Mouse (Mus musculus) gastrocnemius, postnatal 36 days (tissue): ENCODE measurements around the gene Errfi1. TPM values are rescaled to one million over a fixed set of nuclear protein-coding genes. Genes with fewer than 3 reads are reported as not detected.
"Not testable (repeated sequence)": the region's sequence is repeated elsewhere in the genome, so short reads cannot be mapped to it uniquely, and the experiment has no call there.

ENCODE experiments used
- DNase-seq, 2 experiments: peaks; one replicate each; pipeline ENCODE4 v3.0.0; 2022
- intact Hi-C: fragments of 180-260 bp; cut with DNase I; formaldehyde crosslinking; loops from one replicate; pipeline ENCODE4 v1.15.1; 2025
- total RNA-seq, 2 experiments: library from RNA; stranded (reverse); gene quantifications; 2 replicates each; pipeline ENCODE4 v1.2.3; 2021

Errfi1 gene
- total RNA-seq, 2 experiments from 2014 or later: 18.2 to 29.9 TPM

DNA sequence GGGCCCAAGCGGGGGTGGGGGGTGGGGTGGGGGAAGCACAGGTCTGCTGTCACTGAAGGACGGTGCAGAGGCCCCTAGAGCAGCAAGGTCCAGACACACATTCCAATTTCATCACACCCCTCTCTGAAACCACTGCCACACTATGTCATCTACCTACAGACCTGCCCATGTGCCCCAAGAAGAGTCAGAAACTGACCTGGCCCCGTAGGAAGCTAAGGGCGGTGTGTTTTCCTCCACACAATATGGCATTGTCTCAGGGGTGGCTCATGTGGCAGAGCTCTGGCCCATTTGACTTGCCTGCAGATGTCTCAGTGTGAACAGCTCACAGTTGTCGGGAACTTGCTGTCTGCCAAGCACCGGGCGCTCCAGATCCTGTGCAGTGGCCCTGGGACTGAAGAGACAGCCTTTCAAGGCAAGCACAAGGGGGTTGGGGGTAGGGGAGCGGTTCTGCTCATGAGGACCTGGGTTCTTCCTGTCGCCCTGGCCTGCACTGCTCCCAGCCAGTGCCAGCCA is 18.5 kb downstream of the Errfi1 start:
- intact Hi-C loops: no loop called here
- DNase-seq: peak; percentile 56 to 61

DNA sequence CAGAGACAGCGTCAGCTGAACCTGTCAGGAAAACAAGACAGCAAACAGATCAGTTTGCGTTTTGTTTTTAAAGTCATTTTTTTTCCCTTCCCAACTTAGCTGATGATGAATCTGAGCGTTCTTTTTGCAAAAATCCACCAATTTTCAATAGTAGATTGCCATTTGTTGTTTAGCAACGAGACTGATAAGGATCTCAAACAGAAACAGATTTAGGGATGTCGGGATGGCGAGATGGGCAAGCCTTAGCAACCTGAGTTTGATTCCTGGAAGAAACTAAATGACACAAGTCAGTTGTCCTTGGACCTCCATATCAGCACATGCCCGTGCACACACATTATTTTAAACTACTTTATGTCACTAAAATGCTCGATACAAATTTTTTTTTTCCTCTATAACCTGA is 19.0 kb downstream of the Errfi1 start:
- intact Hi-C loops: no loop called here
- DNase-seq: no peak

DNA sequence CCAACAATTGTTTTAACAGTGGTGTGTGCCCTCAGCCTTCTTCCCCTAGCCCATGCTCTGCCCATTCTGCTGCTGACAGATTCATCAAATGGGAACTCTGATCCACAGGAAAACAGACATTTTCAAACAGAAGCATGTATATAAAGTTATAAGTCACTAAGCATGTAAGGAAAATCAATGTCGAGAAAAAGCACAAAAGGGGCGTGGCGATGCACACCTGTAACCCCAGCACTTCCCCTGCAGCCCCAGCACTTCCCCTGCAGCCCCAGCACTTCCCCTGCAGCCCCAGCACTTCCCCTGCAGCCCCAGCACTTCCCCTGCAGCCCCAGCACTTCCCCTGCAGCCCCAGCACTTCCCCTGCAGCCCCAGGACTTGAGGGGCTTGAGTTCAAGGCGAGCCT is 20.7 kb downstream of the Errfi1 start:
- DNase-seq, intact Hi-C loops: not testable (repeated sequence)

DNA sequence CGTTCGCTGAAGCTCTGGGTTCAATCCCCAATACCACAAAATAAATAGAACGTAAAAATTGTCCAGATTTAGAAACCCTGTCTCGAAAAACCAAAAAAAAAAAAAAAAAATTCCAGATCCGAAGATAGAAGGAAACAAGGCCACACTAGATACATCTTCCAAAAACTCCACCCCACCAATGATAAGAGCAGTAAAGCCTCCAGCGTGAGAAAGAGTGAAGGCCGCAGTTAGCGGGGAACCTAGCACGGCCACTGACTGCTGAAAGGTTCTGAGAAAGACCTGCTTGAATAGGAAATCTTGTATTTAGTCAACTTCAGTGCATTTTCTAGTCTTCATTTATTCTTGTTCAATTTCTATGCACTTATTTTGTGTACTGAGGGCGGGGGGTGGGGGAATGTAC is 21.7 kb downstream of the Errfi1 start:
- DNase-seq: no peak
- intact Hi-C loops: no loop called here

DNA sequence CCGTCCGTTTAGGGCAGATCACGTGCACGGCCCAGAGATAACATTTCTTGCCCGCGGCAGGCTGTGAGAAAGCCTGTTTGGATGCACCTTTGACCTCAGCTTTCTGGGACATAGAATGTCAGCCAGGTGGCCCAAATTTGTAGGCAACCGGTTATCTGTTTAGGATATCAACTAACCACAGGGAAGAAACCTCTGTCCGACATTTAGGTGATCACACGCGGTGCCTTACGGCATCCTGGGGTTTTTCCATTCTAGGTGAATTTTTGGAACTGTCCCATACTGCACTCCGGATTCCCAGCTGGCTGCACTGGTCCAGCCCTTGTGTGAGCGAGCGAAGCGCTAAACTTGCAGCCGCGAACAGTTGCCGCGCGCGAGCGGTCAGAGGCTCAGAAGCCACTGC is 25.9 kb downstream of the Errfi1 start:
- no peak for DNase-seq
- intact Hi-C loops: no loop called here

DNA sequence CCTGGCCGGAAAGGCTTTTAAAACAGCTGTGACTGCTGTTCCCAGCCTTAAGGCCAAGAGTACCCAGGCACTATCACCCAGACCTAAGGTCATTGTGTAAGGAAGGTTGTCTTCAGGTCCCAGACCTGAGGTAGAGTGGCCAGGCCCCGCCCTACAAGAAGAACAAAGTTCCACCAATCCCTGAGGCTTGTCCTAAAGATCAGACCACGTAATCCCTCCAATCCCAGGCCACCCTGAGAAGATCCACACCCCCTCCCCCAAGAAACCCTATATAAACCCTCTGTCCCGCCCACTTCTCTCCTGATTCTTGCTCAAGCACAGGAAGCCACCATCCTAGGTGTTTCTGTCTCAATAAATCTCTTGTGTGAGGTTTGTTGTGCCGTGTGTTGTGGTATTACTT is 26.6 kb downstream of the Errfi1 start:
- intact Hi-C loops: no loop called here
- no peak for DNase-seq

DNA sequence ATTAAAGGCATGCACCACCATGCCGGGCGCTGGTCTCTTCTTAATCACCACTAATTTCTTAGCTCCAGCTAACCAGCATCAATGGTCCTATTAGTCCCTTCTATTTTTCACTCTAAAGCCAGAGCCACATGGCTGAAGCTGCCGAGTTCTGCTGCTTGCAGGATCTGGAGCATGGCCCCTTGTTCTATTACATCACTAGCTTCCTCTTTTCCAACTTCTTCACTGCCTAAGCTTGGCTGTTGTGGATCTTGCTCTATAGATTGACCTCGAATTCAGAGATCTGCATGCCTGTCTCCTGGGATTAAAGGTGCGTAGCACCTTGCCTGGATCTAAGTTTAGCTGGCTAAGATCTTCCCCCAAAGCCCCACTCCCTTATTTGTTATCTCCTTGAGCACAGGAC is 28.9 kb downstream of the Errfi1 start:
- DNase-seq: no peak

DNA sequence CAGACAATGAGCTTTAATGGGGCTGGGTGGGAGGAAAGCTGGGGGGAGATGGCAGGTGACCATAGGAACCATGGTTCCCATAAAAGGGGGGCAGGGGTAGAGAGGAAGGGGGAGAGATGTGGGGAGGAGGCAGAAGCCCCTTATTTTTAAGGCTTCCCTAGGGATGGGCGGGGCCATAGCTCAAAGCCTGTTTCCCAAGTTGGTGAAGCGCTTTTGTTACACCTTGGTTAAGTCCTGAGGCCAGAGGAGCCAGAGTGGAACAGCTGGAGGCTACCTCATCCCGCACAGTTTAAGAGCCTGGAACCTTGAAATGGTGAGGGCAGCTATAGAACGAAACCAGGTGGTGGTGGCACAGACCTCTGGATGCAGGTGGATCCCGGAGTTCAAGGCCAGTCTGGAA is 34.2 kb downstream of the Errfi1 start:
- DNase-seq: no peak
- intact Hi-C loops: no loop called here

More for the DNA sequence above, 28.9 kb downstream of the Errfi1 start:
- intact Hi-C loops: no loop called here

DNA sequence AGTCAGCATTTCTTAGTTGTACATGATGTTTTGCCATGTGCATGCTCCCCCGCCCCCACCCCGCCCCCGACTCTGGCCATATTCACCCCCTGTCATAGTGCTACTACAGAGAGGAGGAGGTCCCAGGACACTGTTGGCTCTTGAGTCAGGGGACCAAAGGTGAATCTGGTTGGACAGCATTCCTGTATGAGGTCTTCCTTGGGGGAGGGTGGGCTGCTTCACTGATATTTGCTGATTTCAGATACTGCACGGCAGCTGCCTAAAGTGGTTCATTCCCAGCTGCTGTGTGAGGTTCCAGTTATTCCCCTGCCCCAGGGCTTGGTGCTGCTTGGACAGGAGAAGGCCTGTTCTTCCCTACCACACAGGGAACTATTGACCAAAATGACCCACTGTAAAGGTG is 34.8 kb downstream of the Errfi1 start:
- intact Hi-C loops: no loop called here
- DNase-seq: no peak

DNA sequence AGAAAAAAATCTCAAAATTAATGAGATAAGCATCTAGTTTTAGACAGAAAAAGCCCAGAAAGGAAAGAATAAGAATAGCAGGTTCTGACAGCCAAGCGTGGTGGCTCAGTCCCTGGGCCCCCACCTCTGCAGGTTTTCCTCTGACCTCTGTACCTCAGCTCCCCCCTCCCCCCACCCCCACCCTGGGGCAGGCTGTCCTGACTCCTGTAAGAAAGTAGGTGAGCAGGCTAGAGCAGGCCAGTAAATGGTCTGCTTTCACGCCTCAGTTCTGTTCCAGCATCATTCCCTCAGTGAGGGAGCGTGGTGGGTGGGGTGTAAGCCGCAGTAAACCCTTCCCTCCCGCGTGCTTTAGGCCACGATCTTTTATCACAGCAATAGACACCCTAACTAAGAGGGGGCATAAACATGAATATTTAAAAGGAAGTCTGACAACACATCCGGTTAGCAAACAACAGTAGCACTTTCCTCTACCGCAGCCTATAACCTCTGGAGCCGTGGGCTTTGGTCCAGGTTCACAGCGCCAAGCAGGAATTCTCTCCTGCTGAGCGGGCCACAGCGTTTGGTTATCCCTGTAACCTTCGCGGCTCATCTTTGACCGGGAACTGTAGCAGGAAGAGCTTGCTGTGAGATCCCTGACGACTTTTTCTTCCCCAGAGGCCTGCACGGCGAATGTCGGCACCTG is 35.7 kb downstream of the Errfi1 start:
- intact Hi-C loops: no loop called here
- DNase-seq: no peak

DNA sequence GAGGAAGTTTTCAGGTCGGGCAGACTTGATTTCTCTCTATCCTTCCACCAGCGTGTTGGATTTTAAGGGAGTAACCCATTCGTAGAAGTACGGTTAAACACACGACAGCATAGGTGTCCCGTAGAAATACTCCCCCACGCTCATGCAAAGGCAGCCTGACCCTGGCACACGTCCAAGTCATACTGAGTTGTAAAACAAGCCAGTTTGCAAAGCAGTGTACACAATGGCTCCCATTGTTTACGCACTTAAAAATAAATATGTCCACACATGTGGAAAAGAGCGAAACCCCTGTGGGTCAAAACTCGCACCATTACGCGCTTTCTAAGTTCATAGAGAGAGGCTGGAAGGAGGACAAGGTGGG is 36.2 kb downstream of the Errfi1 start:
- intact Hi-C loops: no loop called here
- DNase-seq: no peak

DNA sequence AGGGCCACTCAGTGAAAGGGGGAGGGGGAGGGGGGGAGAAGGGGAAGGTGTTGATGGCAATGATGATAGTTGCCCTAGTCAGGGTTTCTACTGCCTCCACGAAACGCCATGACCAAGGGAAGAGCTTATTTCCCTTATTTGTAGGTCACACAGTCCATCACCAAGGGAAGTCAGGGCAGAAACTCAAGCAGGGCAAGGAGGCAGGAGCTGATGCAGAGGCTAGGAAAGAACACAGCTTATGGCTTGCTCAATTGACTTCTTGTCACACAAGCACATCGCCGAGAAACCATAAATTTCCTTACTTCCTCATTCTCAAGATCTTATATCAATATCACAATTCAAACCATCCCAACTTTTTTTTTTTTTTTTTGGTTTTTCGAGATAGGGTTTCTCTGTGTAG is 37.6 kb downstream of the Errfi1 start:
- DNase-seq: no peak
- intact Hi-C loops: no loop called here

DNA sequence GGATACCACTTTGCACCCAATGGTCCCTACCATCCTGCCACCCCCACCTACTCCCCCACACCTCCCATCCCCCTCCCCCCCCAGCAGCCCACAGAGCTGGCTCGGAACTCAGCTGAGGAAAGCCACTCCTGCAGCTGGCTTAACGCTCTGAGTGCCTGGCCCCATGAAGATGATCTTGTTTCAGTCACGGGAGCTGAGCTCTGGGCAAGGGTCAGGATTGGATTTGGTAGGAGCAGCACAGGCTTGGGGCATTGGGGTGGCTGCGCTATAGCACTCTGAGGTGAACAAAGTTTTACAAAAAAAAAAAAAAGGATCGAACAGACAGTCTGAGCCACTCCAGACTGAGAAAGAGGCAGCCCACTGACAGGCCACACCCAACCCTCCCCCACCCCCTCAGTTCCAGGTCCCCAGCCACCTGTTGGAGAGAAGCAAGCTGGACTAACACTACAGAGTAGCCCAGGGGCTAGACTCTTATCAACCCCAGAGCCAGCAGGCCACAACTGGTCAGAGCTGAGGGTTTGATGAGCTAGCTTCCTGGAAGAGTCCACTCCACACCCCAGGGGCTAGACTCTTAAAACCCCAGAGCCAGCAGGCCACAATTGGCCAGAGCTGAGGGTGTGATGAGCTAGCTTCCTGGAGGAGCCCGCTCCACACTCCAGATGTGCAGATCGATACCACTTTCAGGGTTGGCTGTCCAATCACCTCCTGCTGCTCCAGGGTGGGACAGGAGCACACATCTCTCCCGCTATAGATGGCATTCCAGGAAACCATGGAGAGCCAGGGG is 41.2 kb downstream of the Errfi1 start:
- no peak for DNase-seq
- intact Hi-C loops: loop anchor here (5.0 kb wide), 1 partner anchor 38 kb away; no protein-coding TSS in a partner anchor

DNA sequence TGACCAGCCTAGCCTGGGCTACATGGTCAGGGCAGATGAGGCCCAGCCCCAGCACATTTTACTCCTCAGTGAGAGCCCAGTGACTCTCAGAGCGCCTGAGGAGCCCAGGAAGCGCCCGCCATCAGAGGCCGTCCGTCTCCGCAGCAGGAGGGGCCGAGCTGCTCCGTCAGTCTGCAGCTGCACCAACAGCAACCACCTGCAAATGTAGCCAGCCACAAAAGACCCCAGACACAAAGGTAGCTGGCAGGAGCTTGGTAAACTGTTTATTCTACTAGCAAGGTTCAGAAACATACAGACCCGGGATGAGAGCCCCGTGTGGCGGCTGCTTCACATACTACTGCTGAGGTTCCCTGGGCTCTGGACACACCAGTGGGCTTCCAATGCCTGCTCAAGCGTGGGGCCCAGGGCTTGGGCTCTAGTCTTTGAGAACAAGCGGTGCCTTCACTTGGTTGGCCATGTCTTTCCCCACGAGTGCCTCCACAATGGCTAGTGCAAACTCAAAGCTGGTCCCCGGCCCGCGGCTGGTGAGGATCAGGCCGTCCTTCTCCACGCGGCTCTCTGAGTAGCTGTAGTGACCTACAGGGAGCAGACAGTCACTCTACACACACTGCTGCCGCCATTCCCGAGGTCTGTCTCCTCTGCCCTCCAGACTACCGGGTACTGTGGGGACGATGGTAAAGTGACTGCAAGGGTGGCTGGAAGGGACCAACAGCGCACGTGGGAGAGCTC is 43.3 kb downstream of the Errfi1 start:
- no peak for DNase-seq
- intact Hi-C loops: loop anchor here (5.0 kb wide), 1 partner anchor 40 kb away; no protein-coding TSS in a partner anchor

DNA sequence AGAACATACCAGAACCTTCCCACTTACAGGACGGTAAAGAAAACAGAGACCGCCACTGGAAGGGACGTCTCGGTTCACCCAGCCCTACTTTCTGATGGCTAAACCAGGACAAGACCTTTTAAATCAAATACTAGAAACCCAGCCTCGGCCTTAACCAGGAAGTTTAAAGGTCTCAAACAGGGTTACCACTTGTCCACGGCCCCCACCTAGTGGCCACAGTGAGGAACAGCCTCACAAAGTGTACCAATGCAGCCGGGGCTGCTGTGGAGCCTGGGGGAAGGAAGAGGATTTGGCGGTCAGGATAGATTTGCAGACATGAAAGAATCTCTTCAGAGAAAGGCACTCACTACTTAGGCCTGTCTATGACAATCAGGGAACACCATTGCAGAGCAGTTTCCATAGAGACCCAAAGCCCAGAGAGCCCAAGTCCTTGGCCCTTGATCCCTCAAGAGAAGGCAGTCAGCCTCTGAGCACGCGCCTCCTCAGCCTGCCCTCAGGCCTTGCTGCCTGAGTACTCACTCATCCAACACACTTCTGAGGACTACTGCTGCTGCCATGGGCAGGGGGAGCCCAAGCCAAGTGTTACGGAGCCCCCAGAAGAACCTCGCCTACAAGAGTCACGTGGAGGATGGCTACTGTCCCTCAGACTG is 45.1 kb downstream of the Errfi1 start:
- DNase-seq: peak; percentile 46 to 77
- intact Hi-C loops: loop anchor here (1.0 to 5.0 kb wide), 2 partner anchors 42 to 243 kb away; no protein-coding TSS in a partner anchor

DNA sequence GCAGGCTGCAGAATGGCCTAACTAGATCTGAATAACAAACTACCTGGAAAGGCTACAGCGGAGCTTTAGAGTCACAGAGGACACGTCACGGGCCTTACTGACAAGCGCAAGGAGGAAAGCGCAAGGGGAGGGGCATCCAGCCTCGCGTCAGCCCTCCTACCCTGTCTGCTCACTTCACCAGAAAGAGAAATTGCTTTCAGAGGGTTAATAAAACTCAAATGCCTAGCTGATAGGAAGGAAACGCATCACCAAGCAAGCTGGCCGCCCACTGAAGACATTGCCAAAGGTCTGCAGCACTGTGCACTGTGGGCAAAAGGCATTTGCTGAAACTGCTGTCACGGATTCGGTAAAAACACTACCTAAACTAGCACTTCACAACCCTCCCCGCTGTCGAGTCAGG is 46.8 kb downstream of the Errfi1 start:
- no peak for DNase-seq
- intact Hi-C loops: no loop called here

DNA sequence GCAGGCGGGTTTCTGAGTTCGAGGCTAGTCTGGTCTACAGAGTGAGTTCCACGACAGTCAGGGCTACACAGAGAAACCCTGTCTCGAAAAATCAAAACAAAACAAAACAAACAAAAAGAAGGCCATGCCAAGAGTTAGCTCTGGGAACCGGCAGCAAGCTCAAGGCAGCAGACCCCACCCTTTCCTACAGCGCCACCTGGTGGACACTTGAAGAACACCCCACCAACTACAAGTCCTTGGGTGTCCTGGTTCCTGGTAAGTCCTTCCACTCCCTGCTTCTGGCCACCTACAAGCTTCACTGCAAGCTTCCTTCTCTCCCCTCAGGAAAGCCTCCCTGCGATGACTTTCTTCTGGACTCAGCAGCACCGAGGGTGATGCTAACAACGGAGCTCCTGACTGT is 47.9 kb downstream of the Errfi1 start:
- intact Hi-C loops: no loop called here
- peak; percentile 77 to 82 for DNase-seq

DNA sequence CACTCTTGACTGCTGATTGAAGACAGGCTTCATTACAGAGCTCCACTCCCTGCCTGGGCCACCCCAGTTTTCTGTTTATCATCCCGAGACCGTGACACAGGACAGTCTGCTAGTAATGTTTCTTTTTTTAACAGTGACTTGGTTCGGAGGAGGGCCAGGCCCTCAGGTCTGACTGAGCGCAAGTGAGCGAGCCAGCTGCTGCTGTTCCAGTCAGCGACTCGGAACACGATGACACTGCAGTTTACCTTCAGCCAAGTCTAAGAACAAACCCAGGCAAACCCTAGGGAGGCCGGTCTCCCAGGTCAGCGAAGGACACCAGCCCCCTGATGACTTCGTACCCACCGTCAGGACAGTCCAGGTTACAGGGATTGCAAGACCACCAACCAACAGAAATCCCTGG is 48.3 kb downstream of the Errfi1 start:
- DNase-seq: peak in 1 of 2 experiments; percentile 49
- intact Hi-C loops: no loop called here

DNA sequence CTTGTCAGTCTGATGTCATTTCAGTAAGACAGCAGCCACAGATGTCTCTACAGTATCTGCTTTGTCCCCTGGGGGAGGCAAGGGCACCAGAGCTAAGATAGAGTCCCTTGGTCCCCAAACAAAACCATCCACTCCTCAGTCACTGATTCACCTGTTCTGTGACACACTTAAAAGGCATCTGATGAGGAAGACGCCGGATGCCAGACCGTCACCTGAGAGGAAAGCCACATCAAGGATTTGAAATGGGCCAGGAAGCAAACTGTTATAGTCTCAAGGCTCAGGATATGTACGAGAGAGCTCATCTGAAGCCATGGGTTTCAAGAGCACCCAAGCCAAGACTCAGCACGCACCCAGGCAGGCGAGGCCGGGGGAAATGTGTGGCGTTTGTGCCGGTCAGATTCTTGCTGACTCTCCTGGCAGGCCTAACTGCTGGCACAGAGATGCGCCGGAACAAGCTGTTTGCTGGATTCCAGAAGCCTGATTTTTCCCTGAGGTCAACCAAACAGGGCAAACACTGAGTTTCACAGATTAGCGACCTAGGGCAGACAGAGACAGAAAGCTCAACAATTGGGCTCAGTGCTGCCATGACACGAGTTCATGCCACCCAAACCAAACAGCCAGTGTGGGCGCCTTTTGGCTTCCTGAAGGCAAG is 49.5 kb downstream of the Errfi1 start:
- intact Hi-C loops: no loop called here
- DNase-seq: peak in 1 of 2 experiments; percentile 54

DNA sequence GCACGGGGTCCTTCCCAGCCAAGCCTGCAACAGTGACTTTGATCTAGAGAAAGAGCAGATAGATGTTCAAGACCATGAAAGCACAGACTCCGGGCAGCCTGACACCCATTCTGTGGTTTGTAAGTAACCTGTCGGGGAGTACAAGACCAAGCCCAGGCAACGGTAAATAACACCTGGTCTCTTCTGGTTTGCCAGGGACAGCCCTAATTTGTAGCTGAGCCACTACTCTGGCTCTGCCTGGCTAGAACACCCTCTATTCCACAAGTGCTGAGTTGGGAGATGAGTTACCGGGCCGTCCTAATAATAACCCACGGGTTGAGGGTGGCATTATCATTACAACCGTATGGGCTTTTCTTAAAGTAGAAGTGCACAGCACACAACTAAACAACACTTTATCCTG is 53.4 kb downstream of the Errfi1 start:
- DNase-seq: no peak
- intact Hi-C loops: no loop called here
